Mouse (Mus musculus) mouse trophoblast stem cell (cell line): ENCODE results near the gene Fbh1.
"Not testable (repeated sequence)": the region's sequence is repeated elsewhere in the genome, so short reads cannot be mapped to it uniquely, and the experiment has no call there.

Source experiments
- in situ Hi-C, 2 experiments: fragments of 300-500 bp; cut with MseI, MboI; formaldehyde crosslinking; loops; 2 replicates in 1 of 2; 3 replicates in 1 of 2; pipeline ENCODE4 v1.15.1; 2025

Fbh1 gene

GRCm38 (mm10) chr2:11718573-11718972 lies 58.8 kb downstream of the Fbh1 start:
- in situ Hi-C loops = no loop called here

DNA sequence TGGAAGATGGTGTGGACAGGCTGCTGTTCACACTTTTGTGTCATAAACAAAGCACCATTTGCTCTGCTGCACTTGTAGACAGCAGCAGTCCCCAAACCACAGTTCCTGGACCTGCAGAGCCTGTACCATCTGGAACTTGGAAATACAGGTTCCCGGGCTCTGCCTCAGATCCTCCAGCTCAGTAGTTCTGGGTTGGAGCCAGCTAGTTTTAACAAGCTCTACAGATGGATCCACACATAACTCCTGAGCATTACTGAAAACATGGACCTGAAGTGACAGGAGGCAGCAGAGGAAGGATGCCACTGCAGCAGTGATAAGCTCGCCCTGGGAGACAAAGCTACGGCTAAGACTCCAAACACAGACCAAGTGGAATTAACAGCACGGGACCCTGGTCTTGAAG lies 62.8 kb downstream of the Fbh1 start:
- in situ Hi-C loops = no loop called here

GRCm38 (mm10) chr2:11713021-11713420 lies 64.4 kb downstream of the Fbh1 start:
- in situ Hi-C loops = no loop called here

GRCm38 (mm10) chr2:11712483-11712990 lies 64.8 kb downstream of the Fbh1 start:
- in situ Hi-C loops = no loop called here

GRCm38 (mm10) chr2:11710101-11710500 lies 67.3 kb downstream of the Fbh1 start:
- in situ Hi-C loops = not testable (repeated sequence)

- in situ Hi-C loops = no loop called here
These were observed 68.8 kb downstream of the Fbh1 start for GRCm38 (mm10) chr2:11708538-11708937.

DNA sequence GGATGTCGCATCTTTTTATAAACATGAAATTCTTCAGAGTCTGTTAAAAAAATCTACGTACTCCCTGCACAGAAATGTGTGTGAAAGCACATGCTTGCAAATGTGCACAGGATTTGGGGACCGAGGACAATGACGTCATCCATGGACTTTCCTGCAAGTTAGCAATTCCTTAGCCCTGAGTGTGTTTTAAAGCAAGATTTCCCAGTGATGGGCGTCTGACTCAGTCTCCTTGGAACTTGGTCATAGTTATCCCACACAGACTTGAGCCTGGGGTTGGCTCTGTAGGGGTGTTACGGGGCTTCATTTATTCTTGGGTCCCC lies 70.7 kb downstream of the Fbh1 start:
- in situ Hi-C loops = no loop called here

DNA sequence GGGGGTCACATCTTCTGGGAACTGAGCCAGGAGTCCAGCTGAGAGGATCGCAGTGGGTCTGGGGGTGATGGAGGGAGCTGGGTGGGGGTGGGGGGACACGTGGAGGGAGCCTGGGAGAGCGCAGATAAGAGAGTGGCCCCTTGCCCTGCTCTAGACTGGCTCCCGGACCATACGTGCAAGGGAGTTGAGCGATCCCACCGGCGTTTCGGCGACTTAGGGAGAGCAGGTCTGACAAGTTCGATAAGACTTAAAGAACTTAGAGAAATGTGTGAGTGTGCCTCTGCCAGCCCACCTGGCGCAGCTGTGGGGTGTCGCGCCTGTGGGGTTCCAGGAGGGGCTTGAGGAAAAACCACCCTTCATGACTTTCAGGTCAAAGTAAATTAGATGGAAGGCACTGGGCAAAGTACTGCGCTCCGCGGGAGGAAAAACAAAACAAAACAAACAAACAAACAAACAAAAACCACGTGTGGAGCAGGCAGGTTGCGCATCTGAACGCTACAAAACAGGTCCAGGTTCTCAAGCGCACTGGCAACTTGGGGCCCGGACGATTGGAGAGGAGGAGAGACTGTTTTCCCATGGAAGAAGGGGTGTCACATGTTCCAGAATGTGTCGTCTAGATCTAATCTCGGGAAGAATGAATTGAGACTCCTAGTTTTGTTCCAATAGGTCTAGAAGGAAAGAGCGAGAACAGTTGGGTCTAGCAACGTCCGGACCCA lies 71.2 kb downstream of the Fbh1 start:
- in situ Hi-C loops = no loop called here

GRCm38 (mm10) chr2:11705201-11706025 lies 72.0 kb downstream of the Fbh1 start, which contains the start of gene Il15ra:
Gene Il15ra (plus strand): TSS chr2:11705290.
- in situ Hi-C loops = no loop called here

- in situ Hi-C loops = no loop called here
These were observed 77.5 kb downstream of the Fbh1 start for GRCm38 (mm10) chr2:11699905-11700304.

- in situ Hi-C loops = no loop called here
These were observed 78.4 kb downstream of the Fbh1 start for GRCm38 (mm10) chr2:11698994-11699393.

GRCm38 (mm10) chr2:11695867-11696266 lies 81.5 kb downstream of the Fbh1 start:
- in situ Hi-C loops = no loop called here

- in situ Hi-C loops = no loop called here
These were observed 83.3 kb downstream of the Fbh1 start for GRCm38 (mm10) chr2:11694104-11694503.

GRCm38 (mm10) chr2:11693352-11693751 lies 84.0 kb downstream of the Fbh1 start:
- in situ Hi-C loops = no loop called here
